ENCODE assay signal across 10 mouse cellular contexts in the genomic region with DNA sequence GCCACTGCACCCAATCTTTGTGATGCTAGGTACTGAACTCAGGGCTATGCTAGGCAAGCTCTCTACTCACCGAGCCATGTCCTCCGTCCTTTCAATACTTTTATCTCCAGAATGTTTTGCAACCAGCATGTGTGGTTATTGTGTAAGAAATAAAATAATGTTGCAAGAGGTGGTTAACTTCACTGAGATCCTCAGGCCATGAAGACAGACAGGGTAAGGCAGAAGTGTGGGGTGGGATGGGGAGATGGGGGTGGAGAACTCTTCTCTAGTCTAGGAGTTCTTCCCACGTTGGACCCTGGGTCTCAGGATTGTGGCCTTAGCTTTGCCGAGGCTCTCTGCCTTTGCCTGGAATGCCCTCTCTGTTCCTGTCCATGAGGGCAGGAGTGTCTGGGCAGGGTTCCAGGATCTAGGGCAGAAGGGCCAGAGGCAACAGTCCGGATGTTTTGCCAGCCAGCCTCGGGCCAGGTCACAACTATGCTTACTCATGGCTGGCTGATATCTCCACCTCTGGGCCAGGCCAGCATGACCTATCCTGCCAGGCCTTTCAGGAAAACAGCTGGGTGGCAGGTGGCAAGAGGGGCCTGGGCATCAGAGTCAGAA. TPM values are rescaled to one million over a fixed set of nuclear protein-coding genes. Genes with fewer than 3 reads are reported as not detected.
DNase-seq lines count a peak whose midpoint lies in the region; ATAC-seq and TF ChIP-seq lines count a peak whose summit lies in the region.
"Had no signal": no experiment of that assay in that cellular context is flagged by ENCODE, and none has a peak within 500 bp of the region (broad histone marks: within the 10 kb centered on the region; RNA-seq: fewer than 3 reads in every experiment).

No protein-coding gene starts in this region.

- intact Hi-C loops in gastrocnemius, adult 2 months (cut with DNase I) = loop anchor here (10.0 kb wide), 2 partner anchors 149 to 229 kb away; no protein-coding TSS in a partner anchor

- H3K79me2 ChIP-seq in C2C12 (ENCODE audit: control insufficient read depth, insufficient read depth) = no peaks in the 10 kb centered on the region

- H3ac ChIP-seq in C2C12 (ENCODE audit: control insufficient read depth, insufficient read length, low read depth) = no peak overlapping the region

- H3K36me3 ChIP-seq in C2C12 (ENCODE audit: control insufficient read depth, insufficient read depth) = no peaks in the 10 kb centered on the region

- no peaks in the 10 kb centered on the region for H3K79me3 ChIP-seq in C2C12 (ENCODE audit: low read depth)

- no peak overlapping the region for H3K27ac ChIP-seq in gastrocnemius, adult 2 months
- H3K27ac ChIP-seq: hindbrain, postnatal 0 days had no signal

- DNase-seq in cerebellum, postnatal 10 days = peak; percentile 69 to 77
- DNase-seq in cerebellum, adult 9-10 months = no peak
- peak; percentile 87 for DNase-seq in gastrocnemius, adult 2 months
- DNase-seq in kidney, postnatal 36 days = peak; percentile 92 to 93
- no peak for DNase-seq in neural tube, embryonic 10.5 days (ENCODE audit: extremely low spot score, low spot score)
- no peak for DNase-seq in layer of hippocampus, adult 9-10 months (ENCODE audit: low spot score)
- DNase-seq: lung, embryonic 14.5 days had no signal

- H3K4me3 ChIP-seq in C2C12 (ENCODE audit: insufficient read depth, poor library complexity, severe bottlenecking) = no peak overlapping the region
- H3K4me3 ChIP-seq in gastrocnemius, adult 2 months = no peak overlapping the region

- H3K27me3 ChIP-seq in C2C12 (ENCODE audit: control insufficient read depth, insufficient read depth, insufficient read length) = peaks cover 5% of the 10 kb centered on the region

- no peak for TF ChIP-seq CTCF in C2C12 (IDR thresholded peaks at IDR 0.05; ENCODE audit: control insufficient read depth, insufficient read depth, insufficient read length)
- TF ChIP-seq CTCF in gastrocnemius, adult 2 months (IDR thresholded peaks at IDR 0.05) = no peak

- no peak for ATAC-seq in inflammation-experienced regulatory T-cells, adult 6 months
- ATAC-seq: hindbrain, postnatal 0 days had no signal

TF ChIP-seq in C2C12, 6 proteins besides CTCF, POLR2A, EP300 and RAD21:
- TF ChIP-seq MYOD1 (IDR thresholded peaks at IDR 0.05; ENCODE audit: control insufficient read depth, insufficient read length, low read depth) (peak; percentile 64), CEBPB (IDR thresholded peaks at IDR 0.05; ENCODE audit: low read depth) (peak; percentile 83), FOSL1 (IDR thresholded peaks at IDR 0.05; ENCODE audit: insufficient read depth, low read length, poor library complexity, severe bottlenecking) (no peak), USF1 (IDR thresholded peaks at IDR 0.05; ENCODE audit: low read depth) (no peak), MAX (IDR thresholded peaks at IDR 0.05) (no peak)
TF ChIP-seq in C2C12: peak in this region for 2.

RNA-seq across cellular contexts. Expression of gene Jph3, which starts 33.7 kb away (rescaled TPM):
- polyA plus RNA-seq in C2C12 (2012; fragmentation: generic; extraction: Trizol) = 0.02 TPM
- not detected for total RNA-seq in gastrocnemius, adult 2 months (2021)
- not detected for polyA plus RNA-seq in inflammation-experienced regulatory T-cells, adult 6 months (2017; shearing (Covaris generic))

RNA-seq across cellular contexts. Expression of gene Zcchc14, which starts 43.0 kb away (rescaled TPM):
- polyA plus RNA-seq in C2C12 (2012; fragmentation: generic; extraction: Trizol) = 18.2 TPM
- 10 to 100 TPM; 18.8 to 22.3 TPM for total RNA-seq in gastrocnemius, adult 2 months (2021)
- 1 to 10 TPM in 1 of 3 experiments, under 1 TPM in 2; 0.09 to 1.0 (median 0.22) TPM for polyA plus RNA-seq in inflammation-experienced regulatory T-cells, adult 6 months (2017; shearing (Covaris generic))

Comparison
In these comparisons a context has a peak if more than half of its experiments do, and no peak if none do; other contexts are left out.
1. DNase-seq: peak in cerebellum, postnatal 10 days (2 of 2), gastrocnemius, adult 2 months (single experiment) and kidney, postnatal 36 days (2 of 2); none in cerebellum, adult 9-10 months (single experiment), neural tube, embryonic 10.5 days (single experiment) and layer of hippocampus, adult 9-10 months (single experiment).